Mouse (Mus musculus) kidney, postnatal 10 days (tissue): ENCODE data around the gene Lrch1.
A peak's percentile ranks its signal among the peaks of the same experiment; 100 is the strongest.

Source experiments
- DNase-seq: peaks from one replicate; pipeline ENCODE4 v3.0.0; 2021; ENCODE audit warnings: mixed read lengths

Lrch1 gene

GRCm38 (mm10) chr14:74847311-74848133 lies 100.2 kb downstream of the Lrch1 start:
- peak; percentile 48 for DNase-seq

- no peak for DNase-seq
Measured at GRCm38 (mm10) chr14:74846668-74847067, 101.0 kb downstream of the Lrch1 start.

- DNase-seq, result no peak
Measured at GRCm38 (mm10) chr14:74845661-74846274, 101.9 kb downstream of the Lrch1 start.

- DNase-seq, result no peak
Measured at GRCm38 (mm10) chr14:74841708-74842107, 106.0 kb downstream of the Lrch1 start.

- no peak for DNase-seq
Measured at GRCm38 (mm10) chr14:74841297-74841696, 106.4 kb downstream of the Lrch1 start.

GRCm38 (mm10) chr14:74840820-74841219 lies 106.9 kb downstream of the Lrch1 start:
- no peak for DNase-seq

- DNase-seq, result no peak
Measured at GRCm38 (mm10) chr14:74840328-74840727, 107.3 kb downstream of the Lrch1 start.

GRCm38 (mm10) chr14:74838816-74839215 lies 108.9 kb downstream of the Lrch1 start:
- no peak for DNase-seq

- no peak for DNase-seq
Measured at GRCm38 (mm10) chr14:74835010-74835409, 112.7 kb downstream of the Lrch1 start.

- no peak for DNase-seq
Measured at GRCm38 (mm10) chr14:74834215-74834614, 113.5 kb downstream of the Lrch1 start.

- DNase-seq, result no peak
Measured at GRCm38 (mm10) chr14:74831653-74832052, 116.0 kb downstream of the Lrch1 start.

- no peak for DNase-seq
Measured at GRCm38 (mm10) chr14:74831050-74831449, 116.6 kb downstream of the Lrch1 start.

GRCm38 (mm10) chr14:74830591-74830990 lies 117.1 kb downstream of the Lrch1 start:
- no peak for DNase-seq

GRCm38 (mm10) chr14:74822757-74823680 lies 124.7 kb downstream of the Lrch1 start:
- DNase-seq, result no peak

- DNase-seq, result no peak
Measured at GRCm38 (mm10) chr14:74822048-74822447, 125.6 kb downstream of the Lrch1 start.

- DNase-seq, result no peak
Measured at GRCm38 (mm10) chr14:74820180-74820813, 127.4 kb downstream of the Lrch1 start.

- no peak for DNase-seq
Measured at GRCm38 (mm10) chr14:74816705-74817104, 131.0 kb downstream of the Lrch1 start.

GRCm38 (mm10) chr14:74814848-74815789 lies 132.6 kb downstream of the Lrch1 start:
- no peak for DNase-seq

- no peak for DNase-seq
Measured at GRCm38 (mm10) chr14:74811617-74812016, 136.1 kb downstream of the Lrch1 start.

- no peak for DNase-seq
Measured at GRCm38 (mm10) chr14:74801961-74802360, 145.7 kb downstream of the Lrch1 start.

GRCm38 (mm10) chr14:74798063-74798890 lies 149.4 kb downstream of the Lrch1 start:
- no peak for DNase-seq
